Mouse (Mus musculus) myocyte (in vitro differentiated cells): ENCODE measurements at regions not wholly inside any gene's neighbourhood (a gene's known extent, or its start where the extent isn't known, plus 50 kb on each side); places are given as distances from the start of the nearest gene placed in this dataset.

Experiments used
- E2F4 ChIP-seq: IDR thresholded peaks from one replicate; pipeline ENCODE4 v1.6.1; 2011; ENCODE audit warnings: mild to moderate bottlenecking, control low read depth, moderate library complexity; ENCODE audit not compliant: insufficient read depth
- MYOD1 ChIP-seq, 3 experiments: IDR thresholded peaks; one replicate each; pipeline ENCODE4 v1.6.1; 2011; ENCODE audit warnings: control low read depth in 2 of 3, low read depth in 2 of 3, mild to moderate bottlenecking in 2 of 3, moderate library complexity in 1 of 3; ENCODE audit not compliant: insufficient read length in 2 of 3, control insufficient read depth in 1 of 3
- POLR2A ChIP-seq: IDR thresholded peaks from one replicate; pipeline ENCODE4 v1.6.1; 2011; ENCODE audit warnings: low read depth, mild to moderate bottlenecking, control low read depth, moderate library complexity; ENCODE audit not compliant: insufficient read length
- SRF ChIP-seq: IDR thresholded peaks from one replicate; pipeline ENCODE4 v1.6.1; 2011; ENCODE audit warnings: low read depth; ENCODE audit not compliant: control insufficient read depth, insufficient read length

GRCm38 (mm10) chr6:84333666-84334179, 260.0 kb downstream of the Cyp26b1 start:
- TF ChIP-seq SRF (no peak), E2F4 (no peak), POLR2A (no peak), MYOD1 (IDR thresholded peaks at IDR 0.05; ENCODE audit: control insufficient read depth in 1 of 3, insufficient read length in 2 of 3, low read depth in 2 of 3) (no peak)
